Mouse (Mus musculus): ENCODE data around the gene Zfp189. TPM values are rescaled to one million over a fixed set of nuclear protein-coding genes. Genes with fewer than 3 reads are reported as not detected.

The Zfp189 gene
- total and polyA plus RNA-seq, 3 experiments = 1.5 to 17.0 (median 8.4) TPM

DNA sequence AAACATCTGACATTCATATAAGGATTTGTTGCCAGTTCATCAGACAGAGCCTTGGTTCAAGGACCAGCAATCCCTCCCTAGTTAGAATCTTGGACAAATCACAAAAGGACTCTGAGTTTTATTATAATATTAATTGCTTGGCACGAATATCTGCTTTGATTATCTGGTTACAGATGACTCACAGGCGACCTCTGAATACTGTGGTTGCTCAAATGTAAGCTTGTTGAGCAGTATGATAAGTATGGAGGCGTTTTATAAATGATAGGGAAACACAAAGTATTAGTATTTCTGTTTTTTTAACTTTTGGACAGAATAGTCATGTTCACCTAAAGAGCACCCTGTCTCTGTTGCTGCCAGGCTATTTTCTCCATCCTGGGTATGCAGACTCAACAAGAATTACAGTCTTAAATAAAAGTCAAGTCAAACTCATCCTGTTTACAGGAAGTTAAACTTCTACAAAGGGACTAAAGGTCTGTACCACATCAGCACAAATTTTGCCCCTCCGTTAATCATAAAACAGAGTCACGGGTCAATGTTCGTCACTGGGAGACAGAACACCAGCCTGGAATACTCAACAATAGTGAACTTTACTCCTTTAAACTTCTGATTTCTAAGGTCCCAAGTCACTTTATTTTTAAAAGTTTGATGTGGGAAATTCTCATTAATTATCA is 26.0 kb downstream of the Zfp189 start:
- no peaks in the 10 kb centered on the region for H3K9me3 ChIP-seq (replicated peaks)
- no peak overlapping the region for H3K4me3 ChIP-seq (ENCODE audit: low read depth, low read length)
- ATAC-seq (ENCODE audit: extremely low read depth, insufficient number of reproducible peaks, low FRiP score, poor library complexity, severe bottlenecking) (no peak), DNase-seq (ENCODE audit: low spot score) (no peak)
- H3K36me3 ChIP-seq (replicated peaks) = no peaks in the 10 kb centered on the region
- H3K27me3 ChIP-seq (ENCODE audit: insufficient read depth, low read length) = peaks cover 22% of the 10 kb centered on the region
- H3K4me1 ChIP-seq (ENCODE audit: insufficient read depth, low read depth, low read length) = no peaks in the 10 kb centered on the region
- no peak for TF ChIP-seq GATA1 (IDR thresholded peaks at IDR 0.05; ENCODE audit: borderline replicate concordance, low read length)
- no peak for TF ChIP-seq TAL1 (conservative IDR thresholded peaks at IDR 0.05; ENCODE audit: low read depth, low read length)
- TF ChIP-seq POLR2AphosphoS5 (IDR thresholded peaks at IDR 0.05; ENCODE audit: insufficient replicate concordance, low read depth, low read length) = no peak
- TF ChIP-seq GATA2 (IDR thresholded peaks at IDR 0.05; ENCODE audit: borderline replicate concordance, low read depth, low read length) = no peak

DNA sequence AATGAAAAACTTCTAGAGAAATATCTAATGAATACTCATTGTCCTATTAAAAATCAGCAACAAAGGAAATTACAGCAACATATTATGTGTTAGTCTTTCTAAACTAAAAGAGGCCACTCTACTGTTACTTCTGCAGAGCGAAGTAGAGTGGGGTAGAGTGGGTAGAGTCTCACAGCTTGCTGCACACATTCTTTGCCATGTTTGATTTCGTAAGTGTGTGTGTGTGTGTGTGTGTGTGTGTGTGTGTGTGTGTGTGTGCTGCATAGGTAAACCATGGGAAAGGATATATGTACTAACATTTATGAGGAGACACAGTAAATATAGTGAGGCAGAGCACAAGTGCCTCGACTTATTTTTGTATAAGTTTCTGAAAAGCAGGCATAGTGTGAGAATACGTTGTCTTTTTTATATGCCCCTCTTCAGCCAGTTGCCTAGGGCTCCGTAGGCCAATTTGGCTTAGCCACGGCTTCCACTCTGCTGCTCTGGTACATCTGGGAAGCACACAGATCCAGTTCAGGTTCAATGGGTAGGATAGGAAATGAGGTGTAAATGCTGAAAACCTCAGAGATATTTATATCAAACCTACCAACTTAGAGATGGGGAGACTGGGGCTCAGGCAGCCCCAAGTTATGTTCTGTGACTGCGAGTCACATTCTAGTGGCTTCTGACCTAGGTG is 26.7 kb downstream of the Zfp189 start:
- TF ChIP-seq GATA1 (IDR thresholded peaks at IDR 0.05; ENCODE audit: borderline replicate concordance, low read length) (no peak), GATA2 (IDR thresholded peaks at IDR 0.05; ENCODE audit: borderline replicate concordance, low read depth, low read length) (no peak), CTCF (IDR thresholded peaks at IDR 0.05; ENCODE audit: low read depth, low read length) (no peak), TAL1 (conservative IDR thresholded peaks at IDR 0.05; ENCODE audit: low read depth, low read length) (no peak), POLR2AphosphoS5 (IDR thresholded peaks at IDR 0.05; ENCODE audit: insufficient replicate concordance, low read depth, low read length) (no peak)
- no peak for DNase-seq (ENCODE audit: low spot score)
- ATAC-seq (ENCODE audit: extremely low read depth, insufficient number of reproducible peaks, low FRiP score, poor library complexity, severe bottlenecking) = no peak
- no peaks in the 10 kb centered on the region for H3K36me3 ChIP-seq (replicated peaks)
- no peaks in the 10 kb centered on the region for H3K4me1 ChIP-seq (ENCODE audit: insufficient read depth, low read depth, low read length)
- no peaks in the 10 kb centered on the region for H3K9me3 ChIP-seq (replicated peaks)
- H3K4me3 ChIP-seq (ENCODE audit: low read depth, low read length) = no peak overlapping the region
- H3K27me3 ChIP-seq (ENCODE audit: insufficient read depth, low read length) = peaks cover 22% of the 10 kb centered on the region

- no peak for TF ChIP-seq TAL1 (conservative IDR thresholded peaks at IDR 0.05; ENCODE audit: low read depth, low read length)
- TF ChIP-seq POLR2AphosphoS5 (IDR thresholded peaks at IDR 0.05; ENCODE audit: insufficient replicate concordance, low read depth, low read length) = no peak
- no peak for TF ChIP-seq CTCF (IDR thresholded peaks at IDR 0.05; ENCODE audit: low read depth, low read length)
- TF ChIP-seq GATA1 (IDR thresholded peaks at IDR 0.05; ENCODE audit: borderline replicate concordance, low read length) = no peak
- TF ChIP-seq GATA2 (IDR thresholded peaks at IDR 0.05; ENCODE audit: borderline replicate concordance, low read depth, low read length) = no peak
- Histone ChIP-seq H3K4me1 (ENCODE audit: insufficient read depth, low read depth, low read length) (no peaks in the 10 kb centered on the region), H3K27me3 (ENCODE audit: insufficient read depth, low read length) (peaks cover 22% of the 10 kb centered on the region), H3K36me3 (replicated peaks) (no peaks in the 10 kb centered on the region), H3K4me3 (ENCODE audit: low read depth, low read length) (no peak within 1 kb of the TSS), H3K9me3 (replicated peaks) (no peaks in the 10 kb centered on the region)
- DNase-seq (ENCODE audit: low spot score) (no peak), ATAC-seq (ENCODE audit: extremely low read depth, insufficient number of reproducible peaks, low FRiP score, poor library complexity, severe bottlenecking) (no peak)
Measured at GRCm38 (mm10) chr4:49549383-49549782, 28.4 kb downstream of the Zfp189 start, which contains the start of gene Aldob. Gene Aldob, minus strand, starts transcription at chr4:49549546.

GRCm38 (mm10) chr4:49553380-49553779 is 32.4 kb downstream of the Zfp189 start:
- Histone ChIP-seq H3K4me3 (ENCODE audit: low read depth, low read length) (no peak overlapping the region), H3K4me1 (ENCODE audit: insufficient read depth, low read depth, low read length) (no peaks in the 10 kb centered on the region; the same call in 1 of the 2 replicates), H3K27me3 (ENCODE audit: insufficient read depth, low read length) (peaks cover 12% of the 10 kb centered on the region), H3K36me3 (replicated peaks) (no peaks in the 10 kb centered on the region), H3K9me3 (replicated peaks) (no peaks in the 10 kb centered on the region)
- no peak for ATAC-seq (ENCODE audit: extremely low read depth, insufficient number of reproducible peaks, low FRiP score, poor library complexity, severe bottlenecking)
- no peak for TF ChIP-seq CTCF (IDR thresholded peaks at IDR 0.05; ENCODE audit: low read depth, low read length)
- no peak for DNase-seq (ENCODE audit: low spot score)

- Histone ChIP-seq H3K4me1 (ENCODE audit: insufficient read depth, low read depth, low read length) (no peaks in the 10 kb centered on the region; the same call in 1 of the 2 replicates), H3K27me3 (ENCODE audit: insufficient read depth, low read length) (peaks cover 18% of the 10 kb centered on the region), H3K36me3 (replicated peaks) (no peaks in the 10 kb centered on the region), H3K9me3 (replicated peaks) (no peaks in the 10 kb centered on the region), H3K4me3 (ENCODE audit: low read depth, low read length) (no peak overlapping the region)
- TF ChIP-seq POLR2AphosphoS5 (IDR thresholded peaks at IDR 0.05; ENCODE audit: insufficient replicate concordance, low read depth, low read length) (no peak), GATA1 (IDR thresholded peaks at IDR 0.05; ENCODE audit: borderline replicate concordance, low read length) (no peak)
- ATAC-seq (ENCODE audit: extremely low read depth, insufficient number of reproducible peaks, low FRiP score, poor library complexity, severe bottlenecking) (no peak), DNase-seq (ENCODE audit: low spot score) (no peak)
Measured at GRCm38 (mm10) chr4:49557375-49557774, 36.4 kb downstream of the Zfp189 start.

DNA sequence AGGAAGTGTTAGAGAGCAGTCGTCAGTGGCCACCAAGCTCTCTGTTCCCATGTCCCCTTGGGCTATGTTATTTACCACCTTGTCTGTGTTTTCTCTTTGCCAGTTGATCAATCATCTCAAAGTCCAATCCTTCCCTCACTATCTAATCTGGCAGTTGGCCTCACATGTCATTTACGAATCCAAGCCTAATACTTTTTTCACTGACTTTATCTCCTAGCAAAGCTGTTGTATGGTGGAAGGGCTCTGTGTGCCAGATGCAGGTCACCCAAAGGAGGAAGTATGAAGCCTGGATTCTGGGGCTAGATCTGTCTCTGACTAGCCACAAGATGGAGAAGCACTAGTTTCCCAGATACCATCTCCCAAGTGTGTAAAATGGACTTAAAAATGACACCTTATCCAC is 37.2 kb downstream of the Zfp189 start:
- Histone ChIP-seq H3K9me3 (replicated peaks) (no peaks in the 10 kb centered on the region), H3K27me3 (ENCODE audit: insufficient read depth, low read length) (peaks cover 18% of the 10 kb centered on the region), H3K36me3 (replicated peaks) (no peaks in the 10 kb centered on the region), H3K4me1 (ENCODE audit: insufficient read depth, low read depth, low read length) (no peaks in the 10 kb centered on the region; the same call in 1 of the 2 replicates), H3K4me3 (ENCODE audit: low read depth, low read length) (no peak overlapping the region)
- no peak for TF ChIP-seq GATA2 (IDR thresholded peaks at IDR 0.05; ENCODE audit: borderline replicate concordance, low read depth, low read length)
- no peak for TF ChIP-seq GATA1 (IDR thresholded peaks at IDR 0.05; ENCODE audit: borderline replicate concordance, low read length)
- TF ChIP-seq POLR2AphosphoS5 (IDR thresholded peaks at IDR 0.05; ENCODE audit: insufficient replicate concordance, low read depth, low read length) = no peak
- TF ChIP-seq TAL1 (conservative IDR thresholded peaks at IDR 0.05; ENCODE audit: low read depth, low read length) = no peak
- TF ChIP-seq CTCF (IDR thresholded peaks at IDR 0.05; ENCODE audit: low read depth, low read length) = no peak
- ATAC-seq (ENCODE audit: extremely low read depth, insufficient number of reproducible peaks, low FRiP score, poor library complexity, severe bottlenecking) = no peak
- DNase-seq (ENCODE audit: low spot score) = no peak

Data from G1E (cell line).